18 mouse cellular contexts compared by ENCODE assay signal in genomic region chr2:9409075-9409474, GRCm38 (mm10).
"Had no signal": no experiment of that assay in that cellular context is flagged by ENCODE, and none has a peak within 500 bp of the region (broad histone marks: within the 10 kb centered on the region; RNA-seq: fewer than 3 reads in every experiment).

No protein-coding gene starts in this region.

- H3K4me3 ChIP-seq: left cerebral cortex, adult 2 months; liver, embryonic 13.5 days; midbrain, embryonic 12.5 days; midbrain, embryonic 15.5 days; neural tube, embryonic 12.5 days; neural tube, embryonic 15.5 days; stomach, embryonic 15.5 days had no signal

- DNase-seq: kidney, adult 8-10 months; kidney, postnatal 36 days; layer of hippocampus, postnatal 36 days; liver, embryonic 13.5 days; lung, adult 2 months; lung, postnatal 14 days; lung, postnatal 4 days; right cerebral cortex, adult 18-20 months; right cerebral cortex, postnatal 14 days; right cerebral cortex, postnatal 4 days; thymus, adult 18-20 months; thymus, postnatal 36 days had no signal

- H3K9ac ChIP-seq: liver, embryonic 13.5 days; midbrain, embryonic 12.5 days; midbrain, embryonic 15.5 days; neural tube, embryonic 12.5 days; neural tube, embryonic 15.5 days; stomach, embryonic 15.5 days had no signal

- ATAC-seq: midbrain, embryonic 15.5 days had no signal

- H3K27ac ChIP-seq: left cerebral cortex, adult 2 months; liver, embryonic 13.5 days; midbrain, embryonic 12.5 days; midbrain, embryonic 15.5 days; neural tube, embryonic 12.5 days; neural tube, embryonic 15.5 days; stomach, embryonic 15.5 days had no signal

- H3K9me3 ChIP-seq: liver, embryonic 13.5 days; midbrain, embryonic 12.5 days; midbrain, embryonic 15.5 days; neural tube, embryonic 12.5 days; neural tube, embryonic 15.5 days; stomach, embryonic 15.5 days had no signal

- H3K36me3 ChIP-seq: liver, embryonic 13.5 days; midbrain, embryonic 12.5 days; midbrain, embryonic 15.5 days; neural tube, embryonic 12.5 days; neural tube, embryonic 15.5 days; stomach, embryonic 15.5 days had no signal

- H3K27me3 ChIP-seq: liver, embryonic 13.5 days; midbrain, embryonic 12.5 days; midbrain, embryonic 15.5 days; neural tube, embryonic 12.5 days; neural tube, embryonic 15.5 days; stomach, embryonic 15.5 days had no signal

- H3K4me1 ChIP-seq: liver, embryonic 13.5 days; midbrain, embryonic 12.5 days; midbrain, embryonic 15.5 days; neural tube, embryonic 12.5 days; neural tube, embryonic 15.5 days; stomach, embryonic 15.5 days had no signal

- H3K4me2 ChIP-seq: liver, embryonic 13.5 days; midbrain, embryonic 12.5 days; midbrain, embryonic 15.5 days; neural tube, embryonic 12.5 days; neural tube, embryonic 15.5 days; stomach, embryonic 15.5 days had no signal
